Mouse (Mus musculus): ENCODE results near the gene Nek6. TPM values are rescaled to one million over a fixed set of nuclear protein-coding genes. Genes with fewer than 3 reads are reported as not detected.

The Nek6 gene
- total RNA-seq, 2 experiments from 2014 or later, result 0.42 to 1.2 TPM

Other genes with a start within 250 kb of the Nek6 start
- 34.8 and 48.7 TPM in 2 replicates for gene Dennd1a, start 224.3 kb upstream of the Nek6 start, total RNA-seq (2015; ENCODE audit: low replicate concordance)
- 30.4 and 52.1 TPM in 2 replicates for gene Dennd1a, start 224.3 kb upstream of the Nek6 start, total RNA-seq (2017; ENCODE audit: low replicate concordance)
- not detected in 2 replicates for gene Lhx2, start 172.4 kb upstream of the Nek6 start, total RNA-seq (2015; ENCODE audit: low replicate concordance)
- not detected in 2 replicates for gene Lhx2, start 172.4 kb upstream of the Nek6 start, total RNA-seq (2017; ENCODE audit: low replicate concordance)
- gene Psmb7, start 132.4 kb downstream of the Nek6 start, total RNA-seq (2015; ENCODE audit: low replicate concordance), result 76.3 and 132 TPM in 2 replicates
- 102 and 108 TPM in 2 replicates for gene Psmb7, start 132.4 kb downstream of the Nek6 start, total RNA-seq (2017; ENCODE audit: low replicate concordance)
- gene Nr5a1, start 202.9 kb downstream of the Nek6 start, total RNA-seq (2015; ENCODE audit: low replicate concordance), result not detected in 2 replicates
- not detected in 2 replicates for gene Nr5a1, start 202.9 kb downstream of the Nek6 start, total RNA-seq (2017; ENCODE audit: low replicate concordance)